Mouse (Mus musculus) liver, adult 2 months (tissue): ENCODE data around the gene Syne3.

Experiments
- CTCF ChIP-seq: fragments of 200-500 bp; IDR thresholded peaks from 2 replicates; pipeline ENCODE4 v1.5.1; 2011; ENCODE audit warnings: low read depth, low read length, control low read depth
- POLR2A ChIP-seq: fragments of 200-500 bp; IDR thresholded peaks from 2 replicates; pipeline ENCODE4 v1.6.1; 2011; ENCODE audit warnings: low read length, control low read depth; ENCODE audit not compliant: insufficient read depth; ENCODE audit errors: extremely low read depth

- TF ChIP-seq CTCF: no peak
- TF ChIP-seq POLR2A: no peak
Measured at GRCm38 (mm10) chr12:104972860-104973259, 36.7 kb downstream of the Syne3 start.
